Mouse (Mus musculus) left cerebral cortex, adult 18-20 months (tissue): ENCODE data around the gene Vwa8. TPM values are rescaled to one million over a fixed set of nuclear protein-coding genes. Genes with fewer than 3 reads are reported as not detected.

Experiments
- total RNA-seq, 2 experiments: library from RNA; stranded (reverse); gene quantifications; 2 replicates each; pipeline ENCODE4 v1.2.3; 2021

Gene Vwa8
- total RNA-seq, 2 experiments from 2014 or later: 33.7 to 36.3 TPM

Other genes starting within 250 kb of the Vwa8 start
- gene Dgkh, start 116.3 kb upstream of the Vwa8 start, total RNA-seq: 10 to 100 TPM; 67.8 to 71.2 TPM